Mouse (Mus musculus): Measurements from ENCODE around the gene Tcf7l2. TPM values are rescaled to one million over a fixed set of nuclear protein-coding genes. Genes with fewer than 3 reads are reported as not detected.
A peak's percentile ranks its signal among the peaks of the same experiment; 100 is the strongest.

The Tcf7l2 gene
- polyA plus RNA-seq, 1 experiment from 2014 or later = 196 TPM

DNA sequence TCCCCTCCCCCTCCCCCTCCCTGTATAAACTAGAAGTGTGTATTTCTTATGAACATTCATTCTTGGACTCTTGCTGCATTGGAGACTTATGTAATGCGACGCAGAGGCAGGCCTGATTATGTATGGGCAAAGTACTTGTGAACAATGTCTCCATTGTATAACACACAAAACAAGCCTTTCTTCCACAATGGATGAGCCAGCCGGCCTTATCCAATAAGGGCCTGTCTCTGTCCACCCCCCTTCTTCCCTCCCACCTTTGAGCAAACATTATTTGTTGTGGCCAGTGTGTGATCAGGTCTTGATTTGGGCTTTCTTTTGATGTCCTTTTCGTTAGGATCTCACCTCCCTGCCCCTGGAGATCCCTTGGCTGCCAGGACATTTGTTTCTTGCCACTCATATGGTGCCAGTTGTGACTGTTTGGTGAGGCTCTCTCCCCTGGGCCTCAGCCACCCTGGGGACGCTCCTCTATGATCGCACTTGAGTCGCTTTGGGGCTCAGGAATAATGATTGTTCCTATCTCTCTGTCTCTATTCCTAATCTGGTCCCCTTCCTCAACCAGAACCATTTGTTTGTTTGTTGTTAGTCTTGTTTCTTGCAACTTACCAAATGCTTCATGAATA, 46.8 kb downstream of the Tcf7l2 start:
- ATAC-seq = peak; percentile 66
- DNase-seq (ENCODE audit: low spot score) = peak; percentile 77
- Histone ChIP-seq H3K9ac (ENCODE audit: low read length) (no peak overlapping the region), H3K36me3 (ENCODE audit: control insufficient read depth, insufficient read depth, low read length) (no peaks in the 10 kb centered on the region), H3K4me3 (ENCODE audit: low read depth, low read length) (no peak overlapping the region), H3K4me2 (ENCODE audit: low read length) (no peak overlapping the region), H3K27me3 (replicated peaks; ENCODE audit: control insufficient read depth, insufficient read depth, low read length) (no peaks in the 10 kb centered on the region), H3K4me1 (ENCODE audit: control insufficient read depth, insufficient read depth, low read length) (peaks cover 8% of the 10 kb centered on the region), H3K9me3 (replicated peaks; ENCODE audit: control insufficient read depth, low read length) (no peaks in the 10 kb centered on the region), H3K27ac (ENCODE audit: low read depth, low read length) (0 out of 2 replicates have a peak overlapping the region, but pooled peaks have one; percentile 40)
- 7% methylated on average over 7 of the region's 7 CpGs for WGBS

DNA sequence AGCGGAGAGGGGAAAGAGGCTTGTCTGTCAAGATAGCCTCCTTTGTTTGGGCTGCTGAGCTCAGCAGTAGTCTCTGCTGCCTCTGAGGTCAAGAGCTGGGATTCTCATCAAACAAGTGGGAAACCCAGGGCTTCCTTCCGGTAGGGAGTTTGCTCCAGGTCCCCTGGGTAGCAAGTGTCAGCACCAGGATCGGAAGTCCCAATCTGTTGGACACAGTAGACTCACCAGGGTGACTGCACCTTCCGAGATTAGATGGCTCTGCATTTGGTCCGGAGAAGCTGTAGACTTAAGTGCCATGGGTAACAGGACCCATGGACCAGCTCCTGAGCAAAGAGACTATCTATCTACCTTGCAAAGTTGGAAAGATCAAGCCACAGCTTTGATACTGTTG, 47.3 kb downstream of the Tcf7l2 start:
- DNase-seq (ENCODE audit: low spot score) (no peak), ATAC-seq (no peak)
- H3K27ac ChIP-seq (ENCODE audit: low read depth, low read length) = no peak overlapping the region; the same call in 1 of the 2 replicates
- peaks cover 8% of the 10 kb centered on the region for H3K4me1 ChIP-seq (ENCODE audit: control insufficient read depth, insufficient read depth, low read length)
- no peak overlapping the region for H3K4me3 ChIP-seq (ENCODE audit: low read depth, low read length)
- no peak overlapping the region for H3K9ac ChIP-seq (ENCODE audit: low read length)
- H3K4me2 ChIP-seq (ENCODE audit: low read length) = no peak overlapping the region
- 47% methylated on average over 5 of the region's 5 CpGs for WGBS
- H3K9me3 ChIP-seq (replicated peaks; ENCODE audit: control insufficient read depth, low read length) = no peaks in the 10 kb centered on the region
- no peaks in the 10 kb centered on the region for H3K36me3 ChIP-seq (ENCODE audit: control insufficient read depth, insufficient read depth, low read length)
- no peaks in the 10 kb centered on the region for H3K27me3 ChIP-seq (replicated peaks; ENCODE audit: control insufficient read depth, insufficient read depth, low read length)

DNA sequence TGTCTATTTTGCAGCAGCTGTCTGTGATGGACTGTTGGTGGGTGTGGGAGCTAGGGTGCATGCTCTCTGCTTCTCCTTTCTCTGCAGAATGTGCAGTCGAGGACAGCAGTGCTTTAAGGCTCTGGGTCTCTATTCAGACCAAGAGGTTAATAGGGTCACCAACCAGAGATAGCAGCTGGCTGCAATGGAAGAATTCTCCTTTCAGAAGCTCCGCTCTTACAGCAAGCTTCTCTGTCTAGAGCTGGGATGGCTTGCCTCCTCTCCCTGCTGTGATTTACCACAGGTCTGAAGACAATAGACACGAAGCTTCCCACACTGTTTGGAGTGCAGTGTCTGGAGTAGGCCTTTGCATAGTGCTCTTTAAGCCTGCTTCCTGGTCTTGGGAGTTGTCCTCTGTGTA, 48.2 kb downstream of the Tcf7l2 start:
- Histone ChIP-seq H3K4me1 (ENCODE audit: control insufficient read depth, insufficient read depth, low read length) (peaks cover 8% of the 10 kb centered on the region), H3K27ac (ENCODE audit: low read depth, low read length) (no peak overlapping the region), H3K4me3 (ENCODE audit: low read depth, low read length) (no peak overlapping the region), H3K9ac (ENCODE audit: low read length) (no peak overlapping the region), H3K4me2 (ENCODE audit: low read length) (no peak overlapping the region), H3K9me3 (replicated peaks; ENCODE audit: control insufficient read depth, low read length) (no peaks in the 10 kb centered on the region), H3K27me3 (replicated peaks; ENCODE audit: control insufficient read depth, insufficient read depth, low read length) (no peaks in the 10 kb centered on the region), H3K36me3 (ENCODE audit: control insufficient read depth, insufficient read depth, low read length) (no peaks in the 10 kb centered on the region)
- no peak for ATAC-seq
- DNase-seq (ENCODE audit: low spot score) = no peak
- 28% methylated on average over 3 of the region's 3 CpGs for WGBS

DNA sequence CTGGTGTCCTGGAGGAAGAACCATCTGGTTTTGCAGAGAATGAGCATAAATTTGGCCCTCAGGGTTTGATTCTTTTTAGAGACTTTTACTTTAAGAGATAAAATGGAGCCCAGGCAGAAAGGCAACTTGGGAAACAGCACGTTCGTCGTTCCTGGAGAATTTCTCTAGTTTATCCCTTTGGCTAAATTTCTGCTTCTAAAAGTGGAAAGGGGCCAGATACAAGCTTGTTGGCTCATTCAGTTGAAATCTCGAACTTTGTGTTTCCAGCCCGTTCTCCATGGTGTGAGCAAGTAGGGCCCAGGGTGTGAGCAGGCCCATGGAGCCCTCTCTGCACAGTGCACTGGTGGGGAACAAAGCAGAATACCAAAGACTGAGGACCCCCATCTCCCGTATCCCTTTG, 49.7 kb downstream of the Tcf7l2 start:
- H3K27me3 ChIP-seq (replicated peaks; ENCODE audit: control insufficient read depth, insufficient read depth, low read length) = no peaks in the 10 kb centered on the region
- 84% methylated on average over 6 of the region's 6 CpGs for WGBS
- H3K36me3 ChIP-seq (ENCODE audit: control insufficient read depth, insufficient read depth, low read length) = no peaks in the 10 kb centered on the region
- no peak overlapping the region for H3K4me2 ChIP-seq (ENCODE audit: low read length)
- no peak overlapping the region for H3K27ac ChIP-seq (ENCODE audit: low read depth, low read length)
- H3K9ac ChIP-seq (ENCODE audit: low read length) = no peak overlapping the region
- no peak for ATAC-seq
- no peak overlapping the region for H3K4me3 ChIP-seq (ENCODE audit: low read depth, low read length)
- H3K9me3 ChIP-seq (replicated peaks; ENCODE audit: control insufficient read depth, low read length) = no peaks in the 10 kb centered on the region
- no peak for DNase-seq (ENCODE audit: low spot score)
- peaks cover 8% of the 10 kb centered on the region for H3K4me1 ChIP-seq (ENCODE audit: control insufficient read depth, insufficient read depth, low read length)

DNA sequence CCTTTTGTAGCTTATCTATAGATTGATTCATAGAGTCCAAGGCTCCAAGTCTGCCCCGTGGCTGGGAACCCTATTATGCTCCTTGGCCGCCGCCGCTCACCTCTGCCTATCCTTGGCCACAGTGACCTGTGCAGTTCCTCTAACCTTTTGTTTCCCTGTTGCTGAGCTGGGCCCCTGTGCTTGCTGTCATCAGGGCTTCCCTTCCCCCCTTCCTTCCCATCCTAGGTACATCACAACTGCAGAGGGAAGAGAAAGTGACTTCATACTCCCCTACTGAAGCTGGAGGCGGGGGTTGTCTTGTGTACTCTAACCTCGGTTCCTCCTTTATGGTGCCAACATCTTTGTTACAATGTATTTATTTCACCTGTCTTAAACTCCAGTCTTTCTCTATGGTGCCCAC, 50.3 kb downstream of the Tcf7l2 start:
- WGBS = 86% methylated on average over 6 of the region's 6 CpGs
- no peak overlapping the region for H3K4me2 ChIP-seq (ENCODE audit: low read length)
- DNase-seq (ENCODE audit: low spot score) (no peak), ATAC-seq (no peak)
- H3K27me3 ChIP-seq (replicated peaks; ENCODE audit: control insufficient read depth, insufficient read depth, low read length) = no peaks in the 10 kb centered on the region
- H3K36me3 ChIP-seq (ENCODE audit: control insufficient read depth, insufficient read depth, low read length) = no peaks in the 10 kb centered on the region
- H3K9me3 ChIP-seq (replicated peaks; ENCODE audit: control insufficient read depth, low read length) = no peaks in the 10 kb centered on the region
- H3K4me3 ChIP-seq (ENCODE audit: low read depth, low read length) = no peak overlapping the region
- H3K27ac ChIP-seq (ENCODE audit: low read depth, low read length) = no peak overlapping the region
- H3K9ac ChIP-seq (ENCODE audit: low read length) = no peak overlapping the region
- peaks cover 8% of the 10 kb centered on the region for H3K4me1 ChIP-seq (ENCODE audit: control insufficient read depth, insufficient read depth, low read length)

DNA sequence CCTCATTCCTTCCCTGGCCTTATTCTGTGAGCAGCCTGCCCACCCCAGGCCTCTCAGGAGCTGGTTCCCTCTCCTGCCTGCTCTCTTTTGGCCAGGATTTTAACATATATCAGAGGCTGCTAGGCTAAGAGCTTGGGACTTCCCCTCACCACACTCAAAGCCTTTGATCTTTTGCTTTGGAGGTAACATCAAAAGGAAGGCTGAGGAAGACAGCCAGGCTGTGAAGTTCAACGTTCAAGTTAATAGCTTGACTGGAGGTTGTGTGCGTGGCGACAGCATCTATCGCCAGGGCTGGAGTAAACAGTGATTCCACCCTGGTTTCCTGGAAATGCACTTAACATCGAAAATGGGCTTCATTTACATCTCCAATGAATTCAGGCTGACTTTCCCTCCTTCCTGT, 51.0 kb downstream of the Tcf7l2 start:
- no peak for ATAC-seq
- 61% methylated on average over 5 of the region's 5 CpGs for WGBS

DNA sequence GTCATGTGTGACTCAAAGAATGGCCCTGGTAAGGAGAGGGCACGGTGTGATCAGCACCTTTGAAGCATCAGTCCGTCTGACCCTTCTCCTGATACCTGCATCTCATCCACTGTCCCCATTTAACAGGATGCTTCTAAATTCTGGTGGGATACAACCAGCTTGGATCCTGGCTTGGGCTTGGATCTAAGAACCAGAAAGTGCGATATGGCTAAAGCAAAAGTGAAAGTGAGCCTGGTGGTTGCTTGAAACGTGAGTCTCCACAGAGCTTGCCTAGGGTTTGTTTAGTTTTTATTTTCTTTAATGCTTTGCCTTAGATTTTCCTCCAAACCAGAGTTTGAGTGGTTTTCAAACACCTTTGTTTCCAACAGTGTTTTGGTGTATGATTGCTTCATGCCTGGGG, 51.4 kb downstream of the Tcf7l2 start:
- H3K4me2 ChIP-seq (ENCODE audit: low read length) = no peak overlapping the region
- no peak overlapping the region for H3K4me3 ChIP-seq (ENCODE audit: low read depth, low read length)
- H3K4me1 ChIP-seq (ENCODE audit: control insufficient read depth, insufficient read depth, low read length) = peaks cover 12% of the 10 kb centered on the region
- H3K9me3 ChIP-seq (replicated peaks; ENCODE audit: control insufficient read depth, low read length) = no peaks in the 10 kb centered on the region
- no peak overlapping the region for H3K9ac ChIP-seq (ENCODE audit: low read length)
- no peaks in the 10 kb centered on the region for H3K27me3 ChIP-seq (replicated peaks; ENCODE audit: control insufficient read depth, insufficient read depth, low read length)
- no peak for DNase-seq (ENCODE audit: low spot score)
- no peak overlapping the region for H3K27ac ChIP-seq (ENCODE audit: low read depth, low read length)
- no peaks in the 10 kb centered on the region for H3K36me3 ChIP-seq (ENCODE audit: control insufficient read depth, insufficient read depth, low read length)
- WGBS = 89% methylated on average over 4 of the region's 4 CpGs
- ATAC-seq = no peak

More for the DNA sequence above, 51.0 kb downstream of the Tcf7l2 start:
- no peak overlapping the region for H3K27ac ChIP-seq (ENCODE audit: low read depth, low read length)
- no peak overlapping the region for H3K9ac ChIP-seq (ENCODE audit: low read length)
- no peaks in the 10 kb centered on the region for H3K27me3 ChIP-seq (replicated peaks; ENCODE audit: control insufficient read depth, insufficient read depth, low read length)
- H3K9me3 ChIP-seq (replicated peaks; ENCODE audit: control insufficient read depth, low read length) = no peaks in the 10 kb centered on the region
- H3K4me1 ChIP-seq (ENCODE audit: control insufficient read depth, insufficient read depth, low read length) = peaks cover 12% of the 10 kb centered on the region
- H3K36me3 ChIP-seq (ENCODE audit: control insufficient read depth, insufficient read depth, low read length) = no peaks in the 10 kb centered on the region
- no peak overlapping the region for H3K4me3 ChIP-seq (ENCODE audit: low read depth, low read length)
- no peak overlapping the region for H3K4me2 ChIP-seq (ENCODE audit: low read length)
- DNase-seq (ENCODE audit: low spot score) = no peak

DNA sequence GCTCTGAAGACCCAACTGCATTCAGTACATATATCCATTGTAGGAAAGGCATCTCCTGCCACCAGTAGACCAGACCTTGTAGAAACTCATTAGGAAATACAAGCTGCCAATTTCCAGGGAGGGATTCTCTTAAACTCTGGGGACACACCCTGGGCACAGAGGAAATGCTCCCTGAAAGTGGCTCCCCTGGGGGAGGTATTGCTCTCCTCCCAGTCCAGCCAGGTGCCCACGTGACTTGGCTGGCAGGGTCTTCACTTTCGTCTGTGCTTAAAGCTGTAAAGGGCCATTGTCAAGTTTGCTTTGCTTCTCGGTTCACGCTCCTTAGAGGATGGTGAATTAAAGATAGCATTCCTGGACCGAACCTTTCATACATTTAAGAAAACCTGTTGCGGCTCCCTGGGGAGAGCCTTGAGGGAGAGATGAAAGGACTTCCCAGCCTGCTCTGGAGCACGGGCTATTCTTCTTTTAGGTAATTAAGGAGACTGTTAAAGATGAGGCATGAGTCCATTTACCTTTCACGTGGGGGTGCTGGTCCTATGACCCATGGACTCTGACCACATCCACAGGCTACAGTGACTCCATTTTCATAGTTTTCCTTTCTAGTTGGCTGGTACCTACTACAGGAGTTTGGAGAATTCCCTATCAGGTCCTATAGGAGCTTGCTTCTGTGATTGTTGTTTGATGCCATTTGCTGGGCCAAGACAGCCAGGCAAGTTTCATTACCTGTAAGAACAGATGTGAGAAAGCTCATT, 52.8 kb downstream of the Tcf7l2 start:
- Histone ChIP-seq H3K27ac (ENCODE audit: low read depth, low read length) (no peak overlapping the region), H3K4me1 (ENCODE audit: control insufficient read depth, insufficient read depth, low read length) (peaks cover 12% of the 10 kb centered on the region), H3K9me3 (replicated peaks; ENCODE audit: control insufficient read depth, low read length) (no peaks in the 10 kb centered on the region), H3K27me3 (replicated peaks; ENCODE audit: control insufficient read depth, insufficient read depth, low read length) (no peaks in the 10 kb centered on the region), H3K4me3 (ENCODE audit: low read depth, low read length) (no peak overlapping the region), H3K36me3 (ENCODE audit: control insufficient read depth, insufficient read depth, low read length) (no peaks in the 10 kb centered on the region), H3K4me2 (ENCODE audit: low read length) (no peak overlapping the region), H3K9ac (ENCODE audit: low read length) (no peak overlapping the region)
- WGBS = 31% methylated on average over 8 of the region's 8 CpGs
- ATAC-seq (no peak), DNase-seq (ENCODE audit: low spot score) (no peak)

DNA sequence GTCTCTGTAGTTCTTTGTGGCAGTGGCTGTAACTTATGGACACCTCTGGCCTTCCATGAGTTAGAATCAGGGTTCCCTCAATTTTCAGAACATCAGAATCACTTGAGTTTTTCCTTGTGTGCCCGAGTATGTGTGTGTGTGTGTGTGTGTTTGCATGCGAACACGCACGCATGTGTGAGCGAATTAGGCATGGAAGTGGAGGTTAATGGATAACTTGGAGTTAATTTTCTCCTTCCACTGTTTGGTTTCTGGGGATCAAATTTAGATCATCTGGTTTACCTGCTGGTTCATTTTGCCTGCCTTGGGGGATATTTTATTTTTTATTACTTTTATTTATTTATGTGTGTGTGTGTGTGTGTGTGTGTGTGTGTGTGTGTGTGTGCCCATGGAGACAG, 53.3 kb downstream of the Tcf7l2 start:
- peaks cover 12% of the 10 kb centered on the region for H3K4me1 ChIP-seq (ENCODE audit: control insufficient read depth, insufficient read depth, low read length)
- H3K36me3 ChIP-seq (ENCODE audit: control insufficient read depth, insufficient read depth, low read length) = no peaks in the 10 kb centered on the region
- 94% methylated on average over 5 of the region's 5 CpGs for WGBS
- no peaks in the 10 kb centered on the region for H3K27me3 ChIP-seq (replicated peaks; ENCODE audit: control insufficient read depth, insufficient read depth, low read length)
- ATAC-seq = no peak
- DNase-seq (ENCODE audit: low spot score) = no peak
- H3K27ac ChIP-seq (ENCODE audit: low read depth, low read length) = no peak overlapping the region
- H3K4me3 ChIP-seq (ENCODE audit: low read depth, low read length) = no peak overlapping the region
- no peak overlapping the region for H3K4me2 ChIP-seq (ENCODE audit: low read length)
- no peak overlapping the region for H3K9ac ChIP-seq (ENCODE audit: low read length)
- no peaks in the 10 kb centered on the region for H3K9me3 ChIP-seq (replicated peaks; ENCODE audit: control insufficient read depth, low read length)
